Mouse (Mus musculus): Measurements from ENCODE around the gene Mpp1.

Mpp1 gene

GRCm38 (mm10) chrX:75083982-75084773, 46.6 kb downstream of the Mpp1 start:
- DNase-seq (ENCODE audit: extremely low spot score), result peak; percentile 20

GRCm38 (mm10) chrX:75082351-75082750, 48.5 kb downstream of the Mpp1 start:
- DNase-seq (ENCODE audit: extremely low spot score), result no peak

All from embryo, embryonic 9.5 days (tissue).